Mouse (Mus musculus): ENCODE measurements around the gene Gm2310.
A peak's percentile ranks its signal among the peaks of the same experiment; 100 is the strongest.
"Not testable (repeated sequence)": the region's sequence is repeated elsewhere in the genome, so short reads cannot be mapped to it uniquely, and the experiment has no call there.

Gene Gm2310

GRCm38 (mm10) chr15:8519853-8520252, at the start of gene Gm2310:
Gene Gm2310 (minus strand): TSS chr15:8519953.
- not testable (repeated sequence) for DNase-seq (ENCODE audit: inconsistent ontology term)

GRCm38 (mm10) chr15:8568645-8569528, 49.1 kb upstream of the Gm2310 start:
- DNase-seq (ENCODE audit: inconsistent ontology term): peak; percentile 86

GRCm38 (mm10) chr15:8568286-8568644, 48.5 kb upstream of the Gm2310 start:
- DNase-seq (ENCODE audit: inconsistent ontology term): no peak

GRCm38 (mm10) chr15:8565416-8565815, 45.7 kb upstream of the Gm2310 start:
- peak; percentile 84 for DNase-seq (ENCODE audit: inconsistent ontology term)

DNA sequence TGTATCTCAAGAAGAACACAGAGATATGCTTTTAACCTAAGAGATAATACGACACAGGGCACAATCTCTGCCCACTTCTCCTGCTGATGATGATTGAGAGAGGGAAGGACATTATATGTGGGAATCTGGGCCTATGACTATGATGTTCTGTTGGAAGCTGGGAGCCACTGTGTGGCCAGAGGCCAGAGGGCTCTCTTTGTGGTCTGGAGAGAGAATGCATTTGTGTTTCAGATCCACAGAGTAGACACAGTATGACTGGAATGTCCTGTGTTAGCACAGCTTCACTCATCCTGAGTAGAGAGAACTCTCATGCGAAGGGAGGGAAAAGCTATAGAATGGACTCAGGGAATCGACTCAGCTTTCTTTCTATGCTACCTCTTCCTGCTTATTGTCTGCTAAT, 44.6 kb upstream of the Gm2310 start:
- peak; percentile 82 for DNase-seq (ENCODE audit: inconsistent ontology term)

DNA sequence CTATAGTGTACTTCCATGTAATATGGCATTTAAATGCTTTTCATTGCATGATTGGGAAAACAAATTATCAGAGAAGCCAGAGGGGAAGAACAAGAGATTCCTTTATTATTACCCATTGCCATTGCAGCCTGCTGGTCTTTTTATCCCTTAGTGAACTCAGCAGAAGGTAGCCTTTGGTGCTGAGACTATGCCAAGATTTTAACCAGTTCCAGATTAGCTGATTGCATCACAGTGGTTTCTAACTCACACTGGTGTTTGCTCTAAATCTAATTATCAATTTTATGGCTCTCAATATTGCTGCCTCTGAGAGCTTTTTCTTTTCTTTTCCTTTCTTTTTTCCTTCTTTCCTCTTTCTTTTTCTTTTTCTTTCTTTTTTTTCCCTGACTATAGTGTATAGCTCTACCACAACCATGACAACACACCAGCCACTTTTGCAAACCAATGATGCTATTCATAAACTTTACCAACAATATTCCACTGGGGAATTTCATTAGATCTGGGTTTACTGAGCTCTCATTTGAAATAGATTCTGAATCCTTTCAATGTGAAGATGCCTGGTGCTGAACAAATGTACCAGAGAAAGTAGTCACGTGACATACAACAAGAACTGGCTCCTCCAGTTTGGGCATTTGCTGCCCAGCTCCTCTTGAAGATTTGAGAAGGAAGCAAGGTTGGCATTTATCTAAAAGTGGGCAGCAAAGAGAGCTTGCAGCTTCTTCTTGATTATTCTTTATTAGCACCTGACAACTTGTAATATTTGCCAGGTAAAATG, 43.9 kb upstream of the Gm2310 start:
- DNase-seq (ENCODE audit: inconsistent ontology term): peak; percentile 47

DNA sequence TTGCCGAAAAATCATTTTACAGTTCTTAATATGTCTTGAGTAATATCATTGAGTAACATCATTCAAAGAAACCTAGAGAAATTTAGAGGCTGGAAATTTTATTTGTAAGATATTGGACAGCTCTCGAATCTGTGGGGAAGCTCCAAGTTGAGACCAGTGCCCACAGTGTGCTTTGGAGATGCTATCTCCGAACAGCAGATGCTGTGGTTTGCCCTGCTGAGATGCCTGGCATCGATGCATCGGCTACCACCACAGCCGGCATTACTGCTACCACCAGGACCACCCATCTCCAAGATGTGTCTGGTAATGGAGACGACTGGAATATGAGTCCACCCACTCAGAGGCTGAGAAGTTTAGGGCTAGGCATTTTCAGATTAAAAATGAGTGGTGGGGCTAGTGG, 43.0 kb upstream of the Gm2310 start:
- DNase-seq (ENCODE audit: inconsistent ontology term): no peak

DNA sequence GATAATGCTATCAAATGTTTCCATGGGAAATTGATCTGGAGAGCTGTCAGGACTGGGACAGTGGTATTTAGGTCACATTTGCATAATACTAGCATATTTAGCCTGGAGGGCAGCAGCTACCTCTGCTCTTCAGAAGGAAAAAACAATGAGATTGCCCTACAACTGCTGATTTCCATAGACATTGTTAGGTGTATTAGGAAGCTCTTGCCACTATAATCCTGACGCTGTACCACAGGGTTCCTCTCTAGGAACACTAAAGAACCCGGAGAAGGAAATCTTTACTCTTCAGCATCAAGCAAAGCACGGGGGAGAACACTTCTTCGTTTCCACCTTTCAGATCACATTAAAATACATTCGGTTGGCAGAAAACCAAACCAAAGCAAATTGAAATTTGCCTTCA, 11.4 kb upstream of the Gm2310 start:
- peak; percentile 69 for DNase-seq (ENCODE audit: inconsistent ontology term)

- DNase-seq (ENCODE audit: inconsistent ontology term): no peak
These were observed 6.8 kb downstream of the Gm2310 start for GRCm38 (mm10) chr15:8512957-8513356.

DNA sequence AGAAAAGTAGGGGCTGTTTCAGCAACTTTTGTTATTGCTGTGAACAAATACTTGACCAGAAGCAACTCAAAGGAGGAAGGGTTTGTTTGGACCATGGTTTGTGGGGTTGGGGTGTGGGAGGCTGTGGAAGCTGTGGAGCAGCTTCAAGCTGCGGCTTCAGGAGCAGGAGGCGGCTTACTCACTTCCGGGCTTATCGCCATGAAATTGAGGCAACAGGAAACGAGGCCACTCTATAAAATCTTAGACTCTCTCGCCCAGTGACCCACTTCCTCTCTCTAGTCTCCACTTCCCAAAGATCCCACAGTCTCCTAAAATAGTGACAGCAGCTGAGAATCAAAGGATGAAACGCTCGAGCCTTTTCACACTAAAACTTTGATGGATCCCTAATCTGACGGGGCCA, 7.9 kb downstream of the Gm2310 start:
- DNase-seq (ENCODE audit: inconsistent ontology term): peak; percentile 51

DNA sequence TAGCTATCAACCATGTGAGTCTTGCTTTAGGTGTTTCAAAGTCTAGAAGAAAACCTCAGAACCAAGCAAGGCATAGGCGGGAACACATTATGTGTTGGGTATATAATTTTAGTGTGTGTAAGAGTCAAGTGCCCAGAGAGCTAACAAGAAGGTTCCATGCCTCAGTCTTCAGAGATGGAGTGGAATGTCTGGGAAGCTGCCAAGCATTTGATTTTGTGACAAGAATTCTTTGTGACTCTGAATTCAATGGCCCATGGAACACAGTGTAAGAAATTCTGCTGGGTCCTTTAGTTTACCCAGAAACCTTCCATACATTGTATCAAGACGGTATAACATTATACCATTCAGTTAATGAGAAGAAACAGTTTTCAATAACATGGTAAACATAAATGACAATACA, 17.3 kb downstream of the Gm2310 start:
- DNase-seq (ENCODE audit: inconsistent ontology term): peak; percentile 92

DNA sequence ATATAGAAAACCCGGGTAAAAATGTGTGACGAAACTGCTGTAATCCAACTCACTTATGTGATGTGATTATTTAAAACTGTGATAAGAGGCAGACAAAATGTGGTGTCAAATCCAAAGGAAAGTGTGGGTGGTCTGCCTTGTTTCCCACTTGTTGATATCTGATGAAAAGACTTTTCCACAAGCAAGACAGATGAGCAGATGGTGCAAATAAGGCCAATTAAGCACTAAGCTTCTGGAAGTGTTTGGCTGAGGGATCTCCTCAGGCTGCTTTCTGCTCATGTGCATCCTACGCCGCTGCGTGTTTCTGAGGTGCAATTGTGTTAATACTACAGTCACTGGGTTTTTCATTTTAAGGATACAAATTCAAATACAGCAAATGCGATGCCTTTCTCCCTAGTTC, 34.5 kb downstream of the Gm2310 start:
- no peak for DNase-seq (ENCODE audit: inconsistent ontology term)

- DNase-seq (ENCODE audit: inconsistent ontology term): no peak
These were observed 50.7 kb downstream of the Gm2310 start for GRCm38 (mm10) chr15:8469006-8469575.

Measured in Muller cell, postnatal 12 days (primary cell).